8 mouse cellular contexts compared by ENCODE assay signal in genomic region chr11:98457367-98458120, GRCm38 (mm10). TPM values are rescaled to one million over a fixed set of nuclear protein-coding genes. Genes with fewer than 3 reads are reported as not detected.
DNase-seq lines count a peak whose midpoint lies in the region; ATAC-seq and TF ChIP-seq lines count a peak whose summit lies in the region.

No protein-coding gene starts in this region.

- H3K36me3 ChIP-seq in forebrain, embryonic 13.5 days (ENCODE audit: poor library complexity, severe bottlenecking): no peaks in the 10 kb centered on the region
- peaks cover 23% of the 10 kb centered on the region for H3K36me3 ChIP-seq in liver, postnatal 0 days (replicated peaks; ENCODE audit: insufficient read depth, low read length)
- no peaks in the 10 kb centered on the region for H3K36me3 ChIP-seq in neural tube, embryonic 13.5 days

- peak overlapping the region; percentile 63 for H3K9ac ChIP-seq in forebrain, embryonic 13.5 days
- peak overlapping the region; percentile 60 for H3K9ac ChIP-seq in liver, postnatal 0 days (replicated peaks)
- H3K9ac ChIP-seq in neural tube, embryonic 13.5 days: peak overlapping the region; percentile 71

- peaks cover 40% of the 10 kb centered on the region for H3K27me3 ChIP-seq in forebrain, embryonic 13.5 days
- peaks cover 19% of the 10 kb centered on the region for H3K27me3 ChIP-seq in liver, postnatal 0 days (ENCODE audit: insufficient read depth, low read length)
- H3K27me3 ChIP-seq in neural tube, embryonic 13.5 days: peaks cover 45% of the 10 kb centered on the region

- peak overlapping the region; percentile 65 for H3K4me2 ChIP-seq in forebrain, embryonic 13.5 days
- H3K4me2 ChIP-seq in liver, postnatal 0 days (ENCODE audit: low read depth, low read length): peak overlapping the region; percentile 92
- H3K4me2 ChIP-seq in neural tube, embryonic 13.5 days: peak overlapping the region; percentile 67

- intact Hi-C loops in heart, postnatal 10 days (cut with DNase I): loop anchor here (1.0 to 5.0 kb wide), 2 partner anchors 115 to 190 kb away; no protein-coding TSS in a partner anchor

- no peaks in the 10 kb centered on the region for H3K4me1 ChIP-seq in brown adipose tissue, adult 24 weeks (ENCODE audit: control insufficient read depth, insufficient read depth, insufficient read length, low read length)
- peaks cover 11% of the 10 kb centered on the region for H3K4me1 ChIP-seq in forebrain, embryonic 13.5 days
- H3K4me1 ChIP-seq in liver, postnatal 0 days (ENCODE audit: insufficient read depth): peaks cover 10% of the 10 kb centered on the region
- peaks cover 11% of the 10 kb centered on the region for H3K4me1 ChIP-seq in neural tube, embryonic 13.5 days (replicated peaks)

- peak; percentile 64 for TF ChIP-seq CTCF in liver, postnatal 0 days (IDR thresholded peaks at IDR 0.05; ENCODE audit: low read depth)

- H3K9me3 ChIP-seq in forebrain, embryonic 13.5 days (replicated peaks): no peaks in the 10 kb centered on the region
- H3K9me3 ChIP-seq in liver, postnatal 0 days (ENCODE audit: low read length): no peaks in the 10 kb centered on the region
- no peaks in the 10 kb centered on the region for H3K9me3 ChIP-seq in neural tube, embryonic 13.5 days

- no peak for TF ChIP-seq EP300 in liver, postnatal 0 days (IDR thresholded peaks at IDR 0.05; ENCODE audit: low read depth)

- no peak overlapping the region for H3K27ac ChIP-seq in brown adipose tissue, adult 24 weeks (replicated peaks; ENCODE audit: low read depth, low read length)
- no peak overlapping the region for H3K27ac ChIP-seq in forebrain, embryonic 13.5 days
- H3K27ac ChIP-seq in liver, postnatal 0 days (ENCODE audit: low read depth): peak overlapping the region; percentile 69
- peak overlapping the region; percentile 78 for H3K27ac ChIP-seq in neural tube, embryonic 13.5 days (replicated peaks)

- DNase-seq in CD8-positive naive resting alpha-beta T cell, adult 2 months (ENCODE audit: low read depth in 2 of 2, low spot score in 2 of 2): peak; percentile 96 to 97
- peak; percentile 86 to 91 for DNase-seq in heart, postnatal 10 days
- DNase-seq in kidney, postnatal 4 days: peak; percentile 94 to 95
- DNase-seq in liver, postnatal 0 days: peak; percentile 92
- DNase-seq in telencephalon, adult 2 months (ENCODE audit: low read depth, low spot score): peak; percentile 46

- under 1% methylated on average over 51 of the region's 64 CpGs for WGBS in forebrain, embryonic 13.5 days
- 0% methylated on average over 20 of the region's 64 CpGs for WGBS in liver, postnatal 0 days (ENCODE audit: insufficient replicate concordance)
- under 1% methylated on average over 56 of the region's 64 CpGs for WGBS in neural tube, embryonic 13.5 days

- H3K4me3 ChIP-seq in brown adipose tissue, adult 24 weeks (ENCODE audit: insufficient read depth, low read depth, low read length): peak overlapping the region; percentile 69
- peak overlapping the region; percentile 55 for H3K4me3 ChIP-seq in forebrain, embryonic 13.5 days
- H3K4me3 ChIP-seq in liver, postnatal 0 days (ENCODE audit: low read depth, low read length): peak overlapping the region; percentile 62
- H3K4me3 ChIP-seq in neural tube, embryonic 13.5 days: peak overlapping the region; percentile 49

- ATAC-seq in forebrain, embryonic 13.5 days: peak; percentile 82
- ATAC-seq in liver, postnatal 0 days: peak; percentile 76
- ATAC-seq in neural tube, embryonic 13.5 days (ENCODE audit: low read depth): peak; percentile 90

RNA-seq across cellular contexts. Expression of gene Grb7, which starts 11.3 kb away (rescaled TPM):
- polyA plus RNA-seq in brown adipose tissue, adult 24 weeks (2012; ENCODE audit: insufficient read depth, insufficient read length, missing spikeins): 0.59 and 1.0 TPM in 2 replicates
- polyA plus RNA-seq in forebrain, embryonic 13.5 days (2015; fragmentation: Nextera tagmentation; extraction: Ambion mirVana): 0.21 and 0.35 TPM in 2 replicates
- not detected for total RNA-seq in heart, postnatal 10 days (2021)
- polyA plus RNA-seq in liver, postnatal 0 days (2015; fragmentation: Nextera tagmentation; extraction: Ambion mirVana): 31.4 and 37.2 TPM in 2 replicates
- polyA plus RNA-seq in neural tube, embryonic 13.5 days (2015; fragmentation: Nextera tagmentation; extraction: Ambion mirVana): 0.47 and 0.80 TPM in 2 replicates

RNA-seq across cellular contexts. Expression of gene Mien1, which starts 18.8 kb away (rescaled TPM):
- polyA plus RNA-seq in brown adipose tissue, adult 24 weeks (2012; ENCODE audit: insufficient read depth, insufficient read length, missing spikeins): 98.2 and 141 TPM in 2 replicates
- polyA plus RNA-seq in forebrain, embryonic 13.5 days (2015; fragmentation: Nextera tagmentation; extraction: Ambion mirVana): 208 and 237 TPM in 2 replicates
- total RNA-seq in heart, postnatal 10 days (2021): 10 to 100 TPM; 48.9 to 52.1 TPM
- 83.8 and 89.4 TPM in 2 replicates for polyA plus RNA-seq in liver, postnatal 0 days (2015; fragmentation: Nextera tagmentation; extraction: Ambion mirVana)
- polyA plus RNA-seq in neural tube, embryonic 13.5 days (2015; fragmentation: Nextera tagmentation; extraction: Ambion mirVana): 239 and 265 TPM in 2 replicates

RNA-seq across cellular contexts. Expression of gene Erbb2, which starts 45.3 kb away (rescaled TPM):
- polyA plus RNA-seq in brown adipose tissue, adult 24 weeks (2012; ENCODE audit: insufficient read depth, insufficient read length, missing spikeins): 0.50 and 1.9 TPM in 2 replicates
- 6.7 and 7.4 TPM in 2 replicates for polyA plus RNA-seq in forebrain, embryonic 13.5 days (2015; fragmentation: Nextera tagmentation; extraction: Ambion mirVana)
- total RNA-seq in heart, postnatal 10 days (2021): 10 to 100 TPM; 12.7 to 19.3 TPM
- 1.0 and 1.2 TPM in 2 replicates for polyA plus RNA-seq in liver, postnatal 0 days (2015; fragmentation: Nextera tagmentation; extraction: Ambion mirVana)
- 10.4 and 10.9 TPM in 2 replicates for polyA plus RNA-seq in neural tube, embryonic 13.5 days (2015; fragmentation: Nextera tagmentation; extraction: Ambion mirVana)

RNA-seq across cellular contexts. Expression of gene Pgap3, which starts 57.3 kb away (rescaled TPM):
- polyA plus RNA-seq in brown adipose tissue, adult 24 weeks (2012; ENCODE audit: insufficient read depth, insufficient read length, missing spikeins): 2.1 and 2.4 TPM in 2 replicates
- polyA plus RNA-seq in forebrain, embryonic 13.5 days (2015; fragmentation: Nextera tagmentation; extraction: Ambion mirVana): 6.7 and 9.2 TPM in 2 replicates
- 10 to 100 TPM; 14.5 to 17.8 TPM for total RNA-seq in heart, postnatal 10 days (2021)
- 2.5 and 3.0 TPM in 2 replicates for polyA plus RNA-seq in liver, postnatal 0 days (2015; fragmentation: Nextera tagmentation; extraction: Ambion mirVana)
- 7.4 and 8.7 TPM in 2 replicates for polyA plus RNA-seq in neural tube, embryonic 13.5 days (2015; fragmentation: Nextera tagmentation; extraction: Ambion mirVana)

Comparison
In these comparisons a context has a peak if more than half of its experiments do, and no peak if none do; other contexts are left out.
1. DNase-seq: peak in every context shown above with its lines; median percentile 96 in CD8-positive naive resting alpha-beta T cell, adult 2 months; 94 in kidney, postnatal 4 days; 92 in liver, postnatal 0 days; 88 in heart, postnatal 10 days; 46 in telencephalon, adult 2 months.
2. H3K27ac ChIP-seq: peak in liver, postnatal 0 days (single experiment) and neural tube, embryonic 13.5 days (single experiment); none in brown adipose tissue, adult 24 weeks (single experiment) and forebrain, embryonic 13.5 days (single experiment).
3. RNA of gene Grb7, which starts 11.3 kb away (polyA plus RNA-seq): 31.4 to 37.2 TPM in liver, postnatal 0 days; 0.59 to 1.0 TPM in brown adipose tissue, adult 24 weeks, 0.47 to 0.80 TPM in neural tube, embryonic 13.5 days and 0.21 to 0.35 TPM in forebrain, embryonic 13.5 days; every median in the first group is over 10 times any median in the second.
4. Peak in every context shown above with its lines, with median percentiles within 50 percentile points of each other: H3K4me3 ChIP-seq, ATAC-seq, H3K4me2 ChIP-seq and H3K9ac ChIP-seq.